Mouse (Mus musculus) layer of hippocampus, adult 18-20 months (tissue): ENCODE results near the gene Gm7168. TPM values are rescaled to one million over a fixed set of nuclear protein-coding genes. Genes with fewer than 3 reads are reported as not detected.
"Not testable (repeated sequence)": the region's sequence is repeated elsewhere in the genome, so short reads cannot be mapped to it uniquely, and the experiment has no call there.

Experiments
- DNase-seq, 2 experiments: peaks; one replicate each; pipeline ENCODE4 v3.0.0; 2022; ENCODE audit warnings: low spot score in 2 of 2
- total RNA-seq, 2 experiments: library from RNA; stranded (reverse); gene quantifications; 2 replicates each; pipeline ENCODE4 v1.2.3; 2021

The Gm7168 gene
- total RNA-seq, 2 experiments from 2014 or later, result not detected

GRCm38 (mm10) chr17:13987690-13988089, 39.5 kb downstream of the Gm7168 start:
- DNase-seq, result no peak

GRCm38 (mm10) chr17:13993425-13993824, 45.3 kb downstream of the Gm7168 start:
- DNase-seq, result not testable (repeated sequence)

Other genes starting within 250 kb of the Gm7168 start
- gene Afdn, start 187.8 kb upstream of the Gm7168 start, total RNA-seq, result 100 to 1,000 TPM; 101 to 105 TPM
- 10 to 100 TPM; 18.5 to 21.0 TPM for gene Tcte2, start 186.5 kb upstream of the Gm7168 start, total RNA-seq
- not detected for gene Gm7356, start 55.3 kb downstream of the Gm7168 start, total RNA-seq
- gene Gm7358, start 111.2 kb downstream of the Gm7168 start, total RNA-seq, result not detected